Mouse (Mus musculus) gastrocnemius, adult 2 months (tissue): ENCODE measurements around the gene Cnksr3. TPM values are rescaled to one million over a fixed set of nuclear protein-coding genes. Genes with fewer than 3 reads are reported as not detected.

Experiments
- DNase-seq: peaks from one replicate; pipeline ENCODE4 v3.0.0; 2022
- H3K27ac ChIP-seq: fragments of 200-600 bp; 2 replicates; pipeline ENCODE4 v1.8.1; 2022; ENCODE audit warnings: mild to moderate bottlenecking
- H3K4me3 ChIP-seq: fragments of 200-600 bp; 2 replicates; pipeline ENCODE4 v1.8.1; 2022; ENCODE audit warnings: mild to moderate bottlenecking, moderate library complexity
- CTCF ChIP-seq: fragments of 200-600 bp; IDR thresholded peaks from 2 replicates; pipeline ENCODE4 v1.8.1; 2022; ENCODE audit warnings: antibody characterized with exemption, mild to moderate bottlenecking, moderate library complexity
- intact Hi-C: fragments of 180-260 bp; cut with DNase I; formaldehyde crosslinking; loops from one replicate; pipeline ENCODE4 v1.15.1; 2025
- long read RNA-seq, 2 experiments: library from polyadenylated mRNA; stranded (forward); transcript quantifications; one replicate each; pipeline ENCODE4 v2.0.0; 2021
- total RNA-seq, 2 experiments: library from RNA; stranded (reverse); gene quantifications; 2 replicates each; pipeline ENCODE4 v1.2.3; 2021

The Cnksr3 gene
- total RNA-seq = 1 to 10 TPM; 4.4 to 9.0 TPM
- long read RNA-seq, experiment 1, transcript Cnksr3-201 (13 exons, 3,447 nt) = major isoform, 5 of 10 reads
- long read RNA-seq, experiment 1, partial matches to known transcripts = 1 of 10 reads
- long read RNA-seq, experiment 1, other reads (novel, unspliced or antisense) = 4 of 10 reads
- long read RNA-seq, experiment 2, partial matches to known transcripts = 0 of 2 reads
- long read RNA-seq, experiment 2, other reads (novel, unspliced or antisense) = 1 of 2 reads

DNA sequence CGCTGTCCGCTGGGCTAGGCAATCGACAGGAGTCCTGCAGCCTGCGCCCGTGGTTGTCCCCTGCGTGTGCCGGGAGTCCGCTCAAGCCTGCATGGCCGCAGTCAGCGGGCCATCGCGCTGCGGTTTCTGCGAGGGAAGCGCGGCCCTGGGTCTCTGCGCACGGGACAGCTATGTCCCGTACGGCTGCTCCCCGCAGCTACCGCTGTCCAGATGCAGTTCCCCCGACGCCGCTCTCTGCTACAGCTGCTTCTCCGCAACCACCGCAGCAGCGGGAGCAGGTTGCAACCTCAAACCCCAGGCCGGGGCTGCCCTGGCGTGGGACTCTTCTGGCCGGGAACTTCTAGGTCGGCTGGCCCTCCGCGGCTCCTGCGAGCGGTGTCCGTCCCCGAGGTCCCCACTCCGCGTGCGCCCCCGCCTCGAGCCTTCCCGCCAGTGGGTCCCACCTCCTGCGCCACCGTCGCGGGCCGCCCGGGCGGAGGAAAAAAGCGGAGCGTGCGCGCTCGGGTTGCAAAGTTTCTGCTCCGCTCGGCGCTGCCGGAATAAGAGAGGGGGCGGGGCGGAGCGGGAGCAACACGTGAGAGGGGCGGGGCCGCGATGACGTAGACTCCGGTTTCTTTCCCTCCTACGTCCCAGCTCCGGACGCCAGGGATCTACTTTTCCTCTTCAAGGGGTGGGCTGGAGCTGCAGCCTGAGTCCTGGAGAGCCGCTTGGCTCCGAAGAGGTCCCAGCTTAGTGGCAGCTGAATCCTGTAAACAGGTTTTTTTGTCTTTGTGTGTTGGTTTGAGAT, at the start of gene Cnksr3:
Gene Cnksr3, minus strand, starts transcription at position 542 of the 787 bp plus-strand sequence.
- peak within 1 kb of the TSS; percentile 88 for H3K4me3 ChIP-seq
- TF ChIP-seq CTCF = peak; percentile 2; the same call in 1 of the 2 replicates
- H3K27ac ChIP-seq = peak within 1 kb of the TSS; percentile 94
- intact Hi-C loops = loop anchor here (2.0 to 5.0 kb wide), 2 partner anchors 60 to 93 kb away; no protein-coding TSS in a partner anchor
- DNase-seq = peak; percentile 98

DNA sequence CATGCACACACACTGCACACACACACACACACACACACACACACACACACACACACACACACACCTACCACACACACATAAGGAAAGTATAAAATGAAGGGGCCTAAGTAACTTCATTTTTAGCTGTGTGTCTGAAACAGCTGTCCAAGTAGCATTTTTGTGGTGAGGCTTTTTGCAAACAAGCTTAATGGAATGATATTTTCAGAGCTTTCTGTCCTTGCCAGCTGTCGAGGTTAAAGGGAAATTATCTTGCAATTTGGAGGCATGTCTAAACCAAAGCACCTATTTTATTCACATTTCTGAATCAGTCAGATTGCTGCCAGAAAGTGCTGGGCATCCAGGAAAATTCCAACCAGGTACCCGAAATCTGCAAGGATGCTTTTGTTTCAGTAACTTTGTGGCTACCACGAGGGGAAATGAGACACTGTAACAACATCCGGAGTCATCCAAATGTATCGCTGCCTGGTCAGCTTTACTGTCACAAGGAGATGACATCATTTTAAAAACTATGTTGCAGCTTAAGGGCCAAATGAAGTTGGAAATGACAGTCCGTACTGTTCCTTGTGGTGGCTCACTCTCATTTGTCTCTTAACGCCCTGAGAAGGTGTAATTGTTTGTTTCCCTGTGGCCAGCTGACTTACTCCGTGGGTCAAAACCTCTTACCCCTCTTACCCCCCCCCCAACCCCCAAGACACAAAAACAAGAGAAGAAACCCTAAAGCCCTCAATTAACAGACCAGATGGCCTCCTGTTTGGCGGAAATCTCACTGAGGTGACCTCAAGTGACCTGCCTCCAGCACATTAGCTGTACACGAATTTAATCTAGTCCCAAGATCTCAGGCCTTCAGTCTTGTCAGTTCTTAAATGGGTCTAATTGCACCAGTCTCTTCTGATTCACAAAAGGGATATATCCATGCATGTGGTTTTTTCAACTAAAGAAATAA, 48.4 kb upstream of the Cnksr3 start:
- Histone ChIP-seq H3K4me3 (no peak overlapping the region), H3K27ac (no peak overlapping the region)
- no peak for TF ChIP-seq CTCF
- intact Hi-C loops = no loop called here
- no peak for DNase-seq

DNA sequence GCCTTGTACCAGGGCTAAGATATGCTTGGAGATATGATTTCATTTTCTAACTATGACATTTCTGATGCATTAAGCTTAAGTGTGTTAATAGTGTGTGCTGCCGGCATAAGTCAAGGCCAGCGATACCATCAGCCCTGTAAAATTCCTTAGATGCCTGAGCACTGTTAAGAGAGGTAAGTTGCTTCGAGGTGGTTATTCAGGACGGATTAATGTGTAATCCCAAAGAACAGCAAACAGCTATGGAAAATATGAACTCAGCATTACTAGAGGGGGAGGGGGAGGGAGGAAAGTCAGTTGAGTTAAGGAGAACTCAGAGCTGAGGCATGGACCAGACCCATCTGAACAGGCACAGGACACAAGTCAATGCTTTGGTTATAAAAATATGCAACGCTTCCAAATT, 46.6 kb upstream of the Cnksr3 start:
- no peak for TF ChIP-seq CTCF
- no peak for DNase-seq
- H3K4me3 ChIP-seq = no peak overlapping the region
- no peak overlapping the region for H3K27ac ChIP-seq
- intact Hi-C loops = no loop called here

DNA sequence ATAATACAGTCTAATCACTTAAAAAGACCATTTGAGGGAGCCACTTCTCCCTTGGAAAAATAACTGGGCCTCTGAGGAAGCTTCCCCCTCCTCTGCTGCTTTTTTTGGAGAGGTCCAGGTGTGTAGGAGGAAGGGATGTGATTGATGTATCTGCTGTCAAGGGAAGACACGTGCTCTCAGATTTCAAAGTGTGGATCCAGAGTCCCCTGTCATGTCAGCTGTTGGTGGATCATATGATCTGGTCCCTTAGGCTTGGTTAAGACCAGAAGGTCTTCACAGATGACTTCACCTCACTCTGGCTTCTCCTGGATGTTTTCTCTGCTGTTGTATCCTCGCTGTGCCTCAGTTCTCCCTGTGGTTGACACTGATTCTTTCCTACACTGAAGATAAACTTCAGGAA, 38.4 kb upstream of the Cnksr3 start:
- TF ChIP-seq CTCF = no peak
- Histone ChIP-seq H3K27ac (no peak overlapping the region), H3K4me3 (no peak overlapping the region)
- intact Hi-C loops = no loop called here
- no peak for DNase-seq

DNA sequence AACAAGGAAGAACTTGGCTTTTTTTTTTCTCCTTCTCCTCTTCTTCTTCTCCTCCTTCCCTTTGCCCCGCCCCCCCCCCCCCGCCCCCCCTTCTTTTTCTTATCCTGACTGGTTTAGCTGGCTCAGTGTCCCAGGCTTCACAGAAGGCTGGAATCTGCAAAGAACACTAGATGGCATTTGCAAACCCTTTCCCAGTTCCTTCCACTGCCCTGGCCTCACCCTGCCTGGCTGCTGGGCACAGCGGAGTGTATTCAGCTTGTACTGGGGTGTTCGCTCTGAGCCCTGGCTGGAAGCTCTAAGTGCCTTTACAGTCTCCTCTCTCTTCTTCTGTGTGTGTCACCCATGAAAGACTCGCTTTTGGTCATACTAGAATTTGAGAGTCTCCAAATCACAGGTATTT, 22.6 kb upstream of the Cnksr3 start:
- H3K27ac ChIP-seq = no peak overlapping the region
- H3K4me3 ChIP-seq = no peak overlapping the region
- DNase-seq = no peak
- intact Hi-C loops = no loop called here
- TF ChIP-seq CTCF = no peak

DNA sequence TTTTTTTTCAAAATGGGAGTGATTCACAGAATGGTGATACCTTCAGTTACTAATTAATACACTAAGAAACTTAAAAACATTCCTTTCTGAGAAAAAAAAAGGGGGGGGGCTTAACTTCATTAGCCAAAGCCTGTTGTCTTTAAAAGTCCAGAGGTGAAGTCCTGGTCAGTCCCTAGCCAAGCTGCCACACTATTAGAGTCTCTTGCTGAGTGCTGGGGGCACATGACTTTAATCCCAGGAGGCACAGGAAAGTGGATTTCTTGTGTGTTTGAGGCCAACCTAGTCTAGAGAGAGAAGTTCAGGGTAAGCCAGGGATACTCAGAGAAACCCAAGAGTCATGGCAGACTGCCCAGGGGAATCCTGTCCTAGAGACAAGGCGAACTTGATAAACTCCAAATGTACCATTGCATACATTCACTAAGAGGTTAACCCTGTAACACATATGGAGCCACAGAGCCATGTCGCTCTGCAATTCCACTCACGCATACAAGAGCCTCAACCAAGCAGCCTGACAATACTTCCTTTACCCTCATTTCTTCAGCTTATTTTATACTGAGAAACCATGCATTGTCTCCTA, 5.6 kb upstream of the Cnksr3 start:
- no peak for DNase-seq
- Histone ChIP-seq H3K27ac (no peak overlapping the region), H3K4me3 (no peak overlapping the region)
- intact Hi-C loops = no loop called here
- TF ChIP-seq CTCF = no peak

DNA sequence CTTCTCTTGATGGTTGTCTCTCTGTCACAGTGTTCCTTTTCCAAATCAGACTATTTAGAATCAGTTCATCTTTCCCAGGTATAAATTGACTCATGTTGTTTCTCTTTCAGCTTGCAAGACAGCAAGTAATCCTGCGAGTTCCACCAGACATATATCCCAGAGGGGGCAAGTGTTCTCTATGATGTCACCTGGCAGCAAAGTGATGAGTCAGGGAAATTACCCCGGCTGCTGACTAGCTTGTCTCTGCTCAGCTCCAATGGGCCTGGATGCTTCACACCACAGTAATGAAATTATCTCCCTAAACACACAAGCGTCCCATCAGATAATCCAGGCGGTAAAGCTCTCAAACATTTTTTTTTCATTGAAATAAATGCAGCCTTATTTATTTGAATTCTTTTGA, 2.7 kb upstream of the Cnksr3 start:
- DNase-seq = no peak
- no peak for TF ChIP-seq CTCF
- no peak overlapping the region for H3K4me3 ChIP-seq
- no peak overlapping the region for H3K27ac ChIP-seq
- intact Hi-C loops = loop anchor here (5.0 kb wide), 1 partner anchor 58 kb away; no protein-coding TSS in a partner anchor

DNA sequence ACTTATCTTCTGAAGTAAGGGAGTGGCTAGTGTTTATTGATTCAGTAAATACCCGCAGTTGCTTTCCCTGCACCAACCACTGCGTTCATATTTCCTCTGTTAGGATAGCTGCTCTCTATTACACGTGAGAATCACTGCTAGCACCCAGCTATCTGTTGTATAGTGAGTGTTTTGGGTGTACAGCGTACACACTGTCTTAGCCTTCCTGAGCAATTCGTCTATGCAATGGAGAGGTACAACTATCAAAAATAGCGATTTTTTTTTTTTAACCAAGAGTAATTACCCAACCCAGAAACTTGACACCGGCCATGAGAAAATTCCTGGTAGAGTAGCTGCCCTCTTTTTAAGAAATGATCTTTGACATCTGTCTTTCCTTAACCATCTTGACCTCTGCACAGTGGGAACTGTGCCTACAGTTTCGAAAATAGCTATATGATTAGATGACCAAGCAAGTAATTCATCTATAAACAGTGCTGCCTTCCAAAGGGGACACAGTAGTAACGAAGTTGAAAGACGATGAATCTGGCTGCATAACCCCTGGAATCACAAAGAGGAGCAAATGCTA, 1.1 kb upstream of the Cnksr3 start:
- H3K27ac ChIP-seq = peak overlapping the region; percentile 94
- peak overlapping the region; percentile 88 for H3K4me3 ChIP-seq
- no peak for TF ChIP-seq CTCF
- intact Hi-C loops = loop anchor here (2.0 to 5.0 kb wide), 2 partner anchors 59 to 94 kb away; no protein-coding TSS in a partner anchor
- DNase-seq = no peak

DNA sequence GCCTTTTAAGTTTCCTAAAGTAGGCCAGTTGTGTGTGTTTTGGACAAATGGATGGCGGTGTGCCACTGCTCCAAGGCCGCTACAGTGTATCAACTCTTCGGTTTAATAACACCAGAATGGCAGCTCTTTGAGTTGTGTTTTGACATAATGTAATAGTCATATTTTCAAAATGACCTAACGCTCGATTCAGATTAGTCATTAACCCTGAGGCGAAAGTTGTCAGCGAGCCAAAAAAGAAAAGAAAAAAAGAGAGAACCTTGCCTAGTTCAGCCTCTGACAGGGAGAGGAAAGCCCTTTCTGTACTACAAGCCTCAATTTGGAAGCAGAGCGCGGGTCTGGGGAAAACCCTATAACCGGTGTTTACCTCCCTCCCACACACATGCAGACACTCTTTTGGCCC, 500 bp upstream of the Cnksr3 start:
- no peak for DNase-seq
- Histone ChIP-seq H3K27ac (peak overlapping the region; percentile 94), H3K4me3 (peak overlapping the region; percentile 88)
- TF ChIP-seq CTCF = no peak
- intact Hi-C loops = loop anchor here (2.0 to 5.0 kb wide), 2 partner anchors 60 to 94 kb away; no protein-coding TSS in a partner anchor

DNA sequence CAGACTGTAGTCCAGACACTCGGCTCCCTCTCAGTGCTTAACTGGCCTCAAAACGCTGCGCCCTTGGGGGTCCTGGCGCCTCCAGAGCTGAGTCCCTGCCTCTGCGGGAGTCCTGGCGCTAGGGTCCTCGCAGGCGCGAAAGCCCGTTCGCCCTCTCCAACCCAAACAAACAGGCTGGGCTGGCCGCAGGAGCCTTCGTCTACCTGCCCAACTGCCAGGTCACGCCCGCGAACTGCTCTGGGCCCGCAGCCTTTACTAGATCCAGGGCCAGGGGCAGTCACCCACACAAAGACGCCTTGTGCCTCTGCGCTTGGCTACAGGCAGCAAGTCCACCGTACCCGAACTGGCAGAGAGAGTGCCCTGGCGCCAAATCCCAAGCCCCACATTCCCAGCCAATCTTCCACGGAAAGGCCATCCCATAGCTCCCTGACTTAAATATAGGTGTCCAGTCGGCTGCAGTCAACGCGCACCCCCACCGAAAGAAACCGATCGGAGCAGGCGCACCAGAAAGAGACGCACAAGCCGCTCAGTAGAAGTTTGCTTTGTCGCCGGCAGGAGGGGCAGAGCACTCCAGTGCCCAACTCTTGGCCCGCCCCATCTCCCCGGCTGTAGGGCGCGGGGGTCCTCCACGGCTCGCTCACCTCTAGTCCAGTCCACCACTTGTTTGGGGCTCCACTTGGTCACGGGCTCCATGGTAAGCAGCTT, 894 bp downstream of the Cnksr3 start:
- peak; percentile 81 for DNase-seq
- peak; percentile 72 for TF ChIP-seq CTCF
- Histone ChIP-seq H3K4me3 (peak overlapping the region; percentile 88), H3K27ac (peak overlapping the region; percentile 94)
- intact Hi-C loops = loop anchor here (5.0 kb wide), 1 partner anchor 61 kb away; no protein-coding TSS in a partner anchor
